Mouse (Mus musculus) heart, embryonic 14.5 days (tissue): ENCODE measurements at regions not wholly inside any gene's neighbourhood (a gene's known extent, or its start where the extent isn't known, plus 50 kb on each side); places are given as distances from the start of the nearest gene placed in this dataset.

ENCODE experiments used
- ATAC-seq: fragments of 200-750 bp; cut with Nextera tagmentation; 2 replicates; pipeline ENCODE4 v1.8.0; 2017; ENCODE audit warnings: low read depth, moderate TSS enrichment; ENCODE audit not compliant: insufficient number of reproducible peaks, insufficient read depth, low FRiP score
- H3K27ac ChIP-seq, 2 experiments: fragments of 200-500 bp in 1 of 2; fragments of 300-500 bp in 1 of 2; sonication (generic) in 1 of 2; replicated peaks in 1 of 2; 2 replicates each; pipeline ENCODE4 v1.5.1; 2012 to 2014; ENCODE audit warnings: low read depth in 2 of 2, low read length in 2 of 2, control low read depth in 1 of 2, mild to moderate bottlenecking in 1 of 2, mixed read lengths in 1 of 2; ENCODE audit not compliant: control insufficient read depth in 1 of 2, insufficient read depth in 1 of 2
- H3K27me3 ChIP-seq: fragments of 300-500 bp; sonication (generic); 2 replicates; pipeline ENCODE4 v1.6.1; 2014; ENCODE audit warnings: mild to moderate bottlenecking, low read length, control low read depth; ENCODE audit not compliant: control insufficient read depth, insufficient read depth
- H3K36me3 ChIP-seq: fragments of 300-500 bp; sonication (generic); 2 replicates; pipeline ENCODE4 v1.6.1; 2014; ENCODE audit warnings: mild to moderate bottlenecking, control low read depth, low read length, mixed read lengths; ENCODE audit not compliant: control insufficient read depth, insufficient read depth
- H3K4me1 ChIP-seq, 2 experiments: fragments of 200-500 bp in 1 of 2; fragments of 300-500 bp in 1 of 2; sonication (generic) in 1 of 2; 2 replicates each; pipeline ENCODE4 v1.6.1; 2012 to 2014; ENCODE audit warnings: low read length in 2 of 2, control low read depth in 1 of 2, mixed read lengths in 1 of 2; ENCODE audit not compliant: control insufficient read depth in 2 of 2, insufficient read depth in 2 of 2
- H3K4me2 ChIP-seq: fragments of 300-500 bp; sonication (generic); 2 replicates; pipeline ENCODE4 v1.6.1; 2014; ENCODE audit warnings: mild to moderate bottlenecking, low read length
- H3K4me3 ChIP-seq, 2 experiments: fragments of 200-500 bp in 1 of 2; fragments of 300-500 bp in 1 of 2; sonication (generic) in 1 of 2; 2 replicates each; pipeline ENCODE4 v1.5.1; 2012 to 2014; ENCODE audit warnings: low read length in 2 of 2, mild to moderate bottlenecking in 2 of 2, control low read depth in 1 of 2, low read depth in 1 of 2, moderate library complexity in 1 of 2; ENCODE audit not compliant: control insufficient read depth in 1 of 2, insufficient read depth in 1 of 2
- H3K9ac ChIP-seq: fragments of 300-500 bp; sonication (generic); 2 replicates; pipeline ENCODE4 v1.6.1; 2014; ENCODE audit warnings: mild to moderate bottlenecking, low read length
- H3K9me3 ChIP-seq: fragments of 300-500 bp; sonication (generic); 2 replicates; pipeline ENCODE4 v1.6.1; 2016; ENCODE audit warnings: low read length, control low read depth; ENCODE audit not compliant: control insufficient read depth
- WGBS: fragments of 180-500 bp; shearing (Covaris S2); extraction: QIAGEN DNeasy Blood & Tissue Kit; methylation state at CpG from one replicate; pipeline ENCODE4 v1.1.7; 2014; 5-methylcytosine and 5-hydroxymethylcytosine counted together

DNA sequence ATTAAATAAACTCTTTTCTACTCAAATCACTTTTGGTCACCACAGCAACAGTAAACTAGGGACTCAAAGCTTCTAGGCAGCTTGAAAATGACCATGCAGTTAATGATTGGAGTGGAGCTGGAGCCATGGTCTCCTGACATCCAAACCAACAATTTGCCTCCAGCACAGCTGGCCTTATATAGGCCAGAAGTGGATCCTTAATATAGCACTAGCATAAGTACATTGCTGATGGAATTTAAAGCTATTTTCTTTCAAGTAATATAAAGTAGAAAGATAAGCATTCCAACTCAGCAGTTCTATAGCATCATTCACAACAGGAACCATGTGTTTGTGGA, 165.8 kb upstream of the Sox11 start:
- Histone ChIP-seq H3K27ac (no peak overlapping the region), H3K36me3 (no peaks in the 10 kb centered on the region), H3K4me1 (peaks cover 0 to 8% of the 10 kb centered on the region in 2 experiments; a peak in 1 of 4 replicates), H3K4me2 (no peak overlapping the region), H3K27me3 (no peaks in the 10 kb centered on the region), H3K9me3 (no peaks in the 10 kb centered on the region), H3K9ac (no peak overlapping the region), H3K4me3 (no peak overlapping the region)
- no peak for ATAC-seq

DNA sequence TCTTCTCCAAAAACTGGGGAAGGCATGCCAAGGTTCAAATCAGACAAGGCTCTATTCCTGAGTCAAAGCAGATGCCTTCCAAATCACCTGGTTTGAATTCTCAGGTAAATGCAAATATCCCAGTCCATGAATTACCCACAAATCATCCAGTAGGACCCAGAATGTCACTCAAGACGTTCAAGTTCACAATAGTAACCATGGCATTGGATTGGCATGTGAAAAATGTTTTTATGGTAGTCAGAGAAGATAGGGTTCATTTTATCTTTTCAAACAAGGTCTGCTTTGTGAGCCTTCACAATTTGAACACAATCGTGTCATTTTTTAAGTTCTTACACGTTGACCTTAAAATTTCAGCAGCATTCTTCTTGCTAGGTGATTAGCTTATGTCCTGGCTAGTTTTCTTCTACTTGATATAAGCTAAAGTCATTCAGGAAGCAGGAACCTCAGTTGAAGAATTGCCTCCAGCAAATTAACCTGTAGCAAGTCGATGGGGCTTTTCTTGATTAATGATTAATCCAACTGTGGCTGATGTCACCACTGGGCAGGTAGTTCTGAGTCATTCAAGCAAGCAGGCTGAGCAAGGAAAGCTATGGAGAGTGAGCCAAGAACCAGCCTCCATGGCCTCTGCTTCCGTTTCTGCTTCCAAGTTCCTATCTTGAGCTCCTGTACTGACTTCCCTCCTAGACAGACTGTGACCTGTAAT, 165.3 kb upstream of the Sox11 start:
- H3K27ac ChIP-seq = no peak overlapping the region
- H3K9ac ChIP-seq = no peak overlapping the region
- WGBS = 52% methylated on average over 5 of the region's 5 CpGs
- no peaks in the 10 kb centered on the region for H3K36me3 ChIP-seq
- no peak overlapping the region for H3K4me3 ChIP-seq
- no peaks in the 10 kb centered on the region for H3K27me3 ChIP-seq
- no peak overlapping the region for H3K4me2 ChIP-seq
- H3K4me1 ChIP-seq = peaks cover 0 to 8% of the 10 kb centered on the region in 2 experiments; a peak in 1 of 4 replicates
- H3K9me3 ChIP-seq = no peaks in the 10 kb centered on the region
- ATAC-seq = no peak

DNA sequence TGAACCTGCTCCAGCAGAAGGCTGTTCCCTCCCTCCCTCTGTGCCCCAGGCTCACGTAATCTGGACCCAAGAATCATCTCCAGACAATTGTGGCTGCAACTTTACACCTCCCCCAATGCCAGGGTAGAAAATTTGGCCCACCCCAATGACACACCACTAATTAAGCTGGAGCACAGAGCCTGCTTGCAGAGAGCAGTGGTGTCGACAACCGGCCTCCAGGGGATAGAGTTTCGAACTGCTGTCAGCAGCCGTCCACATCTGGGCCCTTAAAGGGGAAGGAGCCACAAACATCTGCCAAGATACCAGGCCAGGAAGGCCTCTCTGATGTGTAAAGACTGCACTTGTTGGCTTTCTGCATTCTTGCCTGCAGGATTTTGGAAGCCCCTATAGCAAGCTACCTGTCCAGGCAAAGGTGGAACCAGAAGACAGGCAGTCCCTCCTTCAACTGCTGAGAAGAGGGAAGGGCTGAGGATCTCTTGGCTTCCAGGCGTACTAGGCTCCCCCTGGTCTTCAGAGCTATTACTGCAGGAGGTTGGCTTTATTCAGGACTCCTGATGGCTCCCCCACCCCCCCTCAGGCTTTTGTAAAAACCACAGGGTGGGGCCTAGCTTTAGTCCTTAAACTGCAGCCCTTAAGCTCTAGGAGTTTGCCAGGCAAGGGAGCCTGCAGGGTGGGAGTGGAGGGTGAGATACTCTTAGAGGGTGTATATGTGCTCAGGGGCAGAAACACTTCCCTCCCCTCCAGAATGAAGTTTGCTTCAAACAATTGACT, 160.5 kb upstream of the Sox11 start:
- no peak for ATAC-seq
- 38% methylated on average over 6 of the region's 6 CpGs for WGBS

DNA sequence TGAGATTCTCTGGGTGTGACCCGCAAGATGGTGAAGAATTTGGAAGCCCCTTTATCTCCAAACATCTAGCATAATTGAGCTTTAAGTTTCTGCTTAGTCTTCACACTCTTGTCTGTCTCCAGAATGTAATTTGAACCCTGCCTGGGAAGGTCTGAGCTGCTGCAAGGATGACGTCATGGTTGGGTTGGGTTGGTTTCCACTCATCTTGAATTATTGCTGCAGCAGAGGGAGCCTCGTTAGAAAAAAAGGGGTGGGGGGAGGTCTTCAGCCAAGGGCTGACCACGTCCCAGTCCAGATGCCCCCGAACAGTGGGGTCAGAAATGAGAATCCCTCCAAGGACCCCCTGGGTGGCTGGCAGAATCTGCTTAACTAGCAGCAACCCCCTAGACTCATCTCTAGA, 158.1 kb upstream of the Sox11 start:
- no peak for ATAC-seq
- no peaks in the 10 kb centered on the region for H3K27me3 ChIP-seq

More for the DNA sequence above, 160.5 kb upstream of the Sox11 start:
- Histone ChIP-seq H3K36me3 (no peaks in the 10 kb centered on the region), H3K9ac (no peak overlapping the region), H3K4me1 (peaks cover 0 to 2% of the 10 kb centered on the region in 2 experiments; a peak in 1 of 4 replicates), H3K4me2 (no peak overlapping the region), H3K27me3 (no peaks in the 10 kb centered on the region), H3K27ac (no peak overlapping the region), H3K4me3 (no peak overlapping the region), H3K9me3 (no peaks in the 10 kb centered on the region)

DNA sequence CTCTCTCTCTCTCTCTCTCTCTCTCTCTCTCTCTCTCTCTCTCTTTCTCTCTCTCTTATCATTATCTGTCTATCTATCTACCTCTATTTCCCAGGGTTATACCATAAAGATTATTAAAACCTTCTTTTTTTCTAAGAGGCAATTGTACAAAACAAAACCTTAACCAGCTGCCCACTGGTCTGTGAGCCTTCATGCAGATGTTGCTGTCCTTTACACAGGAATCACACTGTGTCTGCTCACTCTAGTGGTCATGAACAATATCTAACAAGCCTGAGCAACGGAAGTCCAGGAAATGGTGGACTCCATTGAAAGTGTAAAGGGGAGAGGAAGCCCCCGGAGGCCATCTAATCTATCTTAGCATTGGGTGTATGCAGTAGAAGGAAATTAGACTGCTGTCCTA, 156.9 kb upstream of the Sox11 start:
- peaks cover 0 to 4% of the 10 kb centered on the region in 2 experiments; a peak in 2 of 4 replicates for H3K4me1 ChIP-seq
- H3K4me3 ChIP-seq = no peak overlapping the region
- H3K27ac ChIP-seq = no peak overlapping the region
- no peaks in the 10 kb centered on the region for H3K36me3 ChIP-seq
- no peaks in the 10 kb centered on the region for H3K9me3 ChIP-seq
- H3K4me2 ChIP-seq = no peak overlapping the region
- 41% methylated on average over 2 of the region's 2 CpGs for WGBS
- no peaks in the 10 kb centered on the region for H3K27me3 ChIP-seq
- no peak overlapping the region for H3K9ac ChIP-seq
- ATAC-seq = no peak

More for the DNA sequence above, 158.1 kb upstream of the Sox11 start:
- peaks cover 0 to under 1% of the 10 kb centered on the region in 2 experiments; a peak in 2 of 4 replicates for H3K4me1 ChIP-seq
- H3K4me2 ChIP-seq = no peak overlapping the region
- H3K9me3 ChIP-seq = no peaks in the 10 kb centered on the region
- H3K36me3 ChIP-seq = no peaks in the 10 kb centered on the region
- H3K27ac ChIP-seq = no peak overlapping the region
- H3K4me3 ChIP-seq = no peak overlapping the region
- WGBS = 27% methylated on average over 5 of the region's 5 CpGs
- no peak overlapping the region for H3K9ac ChIP-seq

DNA sequence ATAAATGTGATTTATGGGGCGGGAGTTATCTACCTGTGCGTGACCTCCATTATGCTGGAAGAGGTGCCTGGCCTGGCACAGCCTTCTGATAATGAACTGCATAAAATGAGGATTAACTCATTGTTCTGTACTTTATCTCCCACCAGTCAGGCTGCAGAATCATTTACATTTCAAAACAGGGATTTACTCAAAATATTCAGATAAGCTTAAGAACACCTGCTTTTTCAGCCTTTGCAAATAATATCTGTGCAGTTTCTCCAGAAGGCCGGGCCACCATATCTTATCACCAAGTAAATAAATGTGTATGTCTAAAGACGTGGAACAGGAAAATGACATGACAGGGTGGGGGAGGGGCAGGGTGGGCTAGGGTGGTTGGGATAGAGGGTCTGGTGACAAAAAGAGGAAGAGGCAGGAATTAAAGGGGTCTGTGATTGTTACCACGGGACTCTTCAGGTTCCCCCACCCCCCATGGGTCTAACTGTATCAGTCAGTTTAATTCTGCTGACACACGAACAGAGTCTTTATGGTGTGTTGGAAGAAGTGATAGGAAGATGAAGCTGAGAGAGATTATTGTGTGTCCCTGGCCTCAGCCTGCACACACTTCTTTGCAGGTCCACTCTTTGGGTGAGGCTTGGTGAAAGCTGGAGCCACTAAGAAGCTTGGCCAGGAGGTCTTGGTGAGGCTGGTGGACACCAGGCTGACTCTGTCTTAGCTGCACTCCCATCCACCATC, 154.6 kb upstream of the Sox11 start:
- H3K4me1 ChIP-seq = peaks cover 6 to 9% of the 10 kb centered on the region in 2 experiments
- H3K27ac ChIP-seq = no peak overlapping the region
- H3K9ac ChIP-seq = no peak overlapping the region
- no peak for ATAC-seq
- no peak overlapping the region for H3K4me2 ChIP-seq
- H3K36me3 ChIP-seq = no peaks in the 10 kb centered on the region
- H3K27me3 ChIP-seq = no peaks in the 10 kb centered on the region
- WGBS = 52% methylated on average over 6 of the region's 6 CpGs
- H3K4me3 ChIP-seq = no peak overlapping the region
- H3K9me3 ChIP-seq = no peaks in the 10 kb centered on the region

DNA sequence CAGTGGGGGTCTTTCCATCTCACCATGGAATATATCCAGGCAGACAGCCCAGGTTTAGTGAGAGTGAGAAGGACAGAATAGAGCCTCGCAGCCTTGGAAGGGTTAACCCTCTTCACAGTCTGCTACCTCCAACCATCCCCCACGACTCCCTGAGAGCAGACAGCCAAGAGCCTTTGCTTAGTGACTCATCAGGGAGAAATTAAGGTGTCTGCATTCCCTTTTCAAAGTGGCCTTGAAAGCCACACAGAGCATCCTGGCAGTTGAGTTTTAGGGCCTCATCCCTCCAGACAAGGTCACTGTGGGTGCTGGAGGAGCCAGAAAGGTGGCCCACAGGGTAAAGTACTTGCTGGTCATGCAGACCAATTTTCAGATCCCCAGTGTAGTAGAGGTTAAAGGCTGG, 149.9 kb upstream of the Sox11 start:
- Histone ChIP-seq H3K4me1 (peaks cover 8 to 10% of the 10 kb centered on the region in 2 experiments), H3K4me2 (no peak overlapping the region), H3K9me3 (no peaks in the 10 kb centered on the region), H3K9ac (no peak overlapping the region), H3K36me3 (no peaks in the 10 kb centered on the region), H3K27me3 (no peaks in the 10 kb centered on the region), H3K4me3 (no peak overlapping the region), H3K27ac (no peak overlapping the region)
- WGBS = 24% methylated on average over 2 of the region's 2 CpGs
- no peak for ATAC-seq
